In the genomic region with DNA sequence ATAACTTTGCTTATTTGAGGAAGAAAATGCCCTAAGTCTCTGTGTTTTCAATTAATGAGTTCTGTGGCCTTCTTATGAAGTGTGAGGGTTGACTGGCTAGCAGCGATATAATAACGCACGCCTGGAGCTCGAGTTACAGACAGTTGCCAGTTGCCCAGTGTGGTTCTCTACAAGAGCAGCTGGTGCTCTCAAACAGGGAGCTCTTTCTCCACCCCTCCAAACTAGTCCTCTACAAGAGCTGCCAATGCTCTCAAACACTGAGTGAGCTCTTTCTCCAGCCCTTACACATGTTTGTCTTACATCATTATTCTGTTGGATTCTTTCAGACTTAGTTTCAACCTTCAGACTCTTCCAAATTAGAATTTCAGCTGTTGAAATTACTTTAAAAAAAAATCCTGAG, we compare ENCODE assay signal across 17 mouse cellular contexts. TPM values are rescaled to one million over a fixed set of nuclear protein-coding genes. Genes with fewer than 3 reads are reported as not detected.
DNase-seq lines count a peak whose midpoint lies in the region; ATAC-seq and TF ChIP-seq lines count a peak whose summit lies in the region.
"Had no signal": no experiment of that assay in that cellular context is flagged by ENCODE, and none has a peak within 500 bp of the region (broad histone marks: within the 10 kb centered on the region; RNA-seq: fewer than 3 reads in every experiment).

No protein-coding gene starts in this region.

- peak; percentile 9 for DNase-seq in embryo, embryonic 10.5 days (ENCODE audit: low spot score)
- DNase-seq in embryo, embryonic 11 days = no peak
- no peak for DNase-seq in left cerebral cortex, adult 2 months (ENCODE audit: extremely low spot score in 1 of 2, low spot score in 2 of 2)
- no peak for DNase-seq in left cerebral cortex, postnatal 14 days (ENCODE audit: low spot score in 2 of 2)
- peak; percentile 14 to 17 for DNase-seq in cerebellum, postnatal 36 days
- DNase-seq in adrenal gland, postnatal 36 days = no peak

- H3K27ac ChIP-seq in left cerebral cortex, adult 2 months = peak overlapping the region; percentile 62
- H3K27ac ChIP-seq in heart, embryonic 11.5 days (ENCODE audit: low read depth, low read length) = no peak overlapping the region
- H3K27ac ChIP-seq: embryonic facial prominence, embryonic 12.5 days; heart, embryonic 10.5 days; liver, embryonic 12.5 days had no signal

- H3K79me2 ChIP-seq in myocyte (ENCODE audit: control insufficient read depth, insufficient read depth) = no peaks in the 10 kb centered on the region

- H3K9ac ChIP-seq in heart, embryonic 11.5 days (ENCODE audit: low read depth, low read length) = no peak overlapping the region
- H3K9ac ChIP-seq: embryonic facial prominence, embryonic 12.5 days; liver, embryonic 12.5 days had no signal

- no peaks in the 10 kb centered on the region for H3K4me1 ChIP-seq in heart, embryonic 11.5 days (ENCODE audit: control insufficient read depth, insufficient read depth, low read length)
- H3K4me1 ChIP-seq: heart, embryonic 10.5 days; liver, embryonic 12.5 days had no signal

- no peaks in the 10 kb centered on the region for H3K36me3 ChIP-seq in myocyte (ENCODE audit: control insufficient read depth, insufficient read depth)
- no peaks in the 10 kb centered on the region for H3K36me3 ChIP-seq in heart, embryonic 11.5 days (ENCODE audit: control insufficient read depth, insufficient read depth, low read length)
- H3K36me3 ChIP-seq: embryonic facial prominence, embryonic 12.5 days; heart, embryonic 10.5 days; liver, embryonic 12.5 days had no signal

- TF ChIP-seq CTCF in left cerebral cortex, adult 2 months (IDR thresholded peaks at IDR 0.05) = no peak

- ATAC-seq in heart, embryonic 11.5 days (replicated peaks; ENCODE audit: insufficient number of reproducible peaks, low FRiP score, low TSS enrichment) = no peak
- ATAC-seq: activated CD4-positive, CD25-positive, alpha-beta regulatory T cell, adult 4 months; forebrain, embryonic 14.5 days; intestine, embryonic 16.5 days; liver, embryonic 12.5 days had no signal

- TF ChIP-seq POLR2A in myocyte (IDR thresholded peaks at IDR 0.05; ENCODE audit: insufficient read length, low read depth) = no peak

- H3K27me3 ChIP-seq in myocyte (ENCODE audit: control insufficient read depth, insufficient read depth, insufficient read length) = peaks cover 4% of the 10 kb centered on the region
- no peaks in the 10 kb centered on the region for H3K27me3 ChIP-seq in heart, embryonic 11.5 days (ENCODE audit: control insufficient read depth, insufficient read depth, low read length)
- H3K27me3 ChIP-seq: embryonic facial prominence, embryonic 12.5 days had no signal

- H3K9me3 ChIP-seq in heart, embryonic 11.5 days (replicated peaks; ENCODE audit: control insufficient read depth, low read length) = no peaks in the 10 kb centered on the region
- H3K9me3 ChIP-seq: embryonic facial prominence, embryonic 12.5 days; heart, embryonic 10.5 days; liver, embryonic 12.5 days had no signal

- no peak overlapping the region for H3K4me3 ChIP-seq in left cerebral cortex, adult 2 months
- no peak overlapping the region for H3K4me3 ChIP-seq in myocyte
- no peak overlapping the region for H3K4me3 ChIP-seq in heart, embryonic 11.5 days (ENCODE audit: low read depth, low read length)
- H3K4me3 ChIP-seq: embryonic facial prominence, embryonic 12.5 days; heart, embryonic 10.5 days; liver, embryonic 12.5 days had no signal

- H3K4me2 ChIP-seq in myocyte (ENCODE audit: low read depth) = peak overlapping the region; percentile 39
- no peak overlapping the region for H3K4me2 ChIP-seq in heart, embryonic 11.5 days
- H3K4me2 ChIP-seq: embryonic facial prominence, embryonic 12.5 days; liver, embryonic 12.5 days had no signal

- no peak overlapping the region for H3ac ChIP-seq in myocyte (ENCODE audit: control insufficient read depth, insufficient read length)

- intact Hi-C loops in left cerebral cortex, adult 2 months (cut with DNase I) = no loop called here
- intact Hi-C loops in left cerebral cortex, postnatal 14 days (cut with DNase I) = loop anchor here (5.0 kb wide), 1 partner anchor 86 kb away; no protein-coding TSS in a partner anchor

- WGBS in heart, embryonic 11.5 days (ENCODE audit: insufficient replicate concordance) = 65% methylated on average over 4 of the region's 4 CpGs

TF ChIP-seq in myocyte, 11 proteins besides CTCF, POLR2A, EP300 and RAD21:
- TF ChIP-seq MYOD1 (IDR thresholded peaks at IDR 0.05; ENCODE audit: control insufficient read depth in 1 of 3, insufficient read length in 2 of 3, low read depth in 2 of 3) = peak; percentile 61 to 80 (median 69)
- no peak for TF ChIP-seq POLR2AphosphoS2 (IDR thresholded peaks at IDR 0.05; ENCODE audit: insufficient read length, low read depth)
- peak; percentile 9 for TF ChIP-seq TCF3 (IDR thresholded peaks at IDR 0.05; ENCODE audit: insufficient read length, low read depth)
- peak in 2 of 3 experiments; percentile 84 to 92 for TF ChIP-seq MYOG (IDR thresholded peaks at IDR 0.05; ENCODE audit: control insufficient read depth in 1 of 3, insufficient read depth in 1 of 3, insufficient read length in 2 of 3, low read depth in 2 of 3)
- no peak for TF ChIP-seq CEBPB (IDR thresholded peaks at IDR 0.05; ENCODE audit: insufficient read depth, poor library complexity, severe bottlenecking)
- TF ChIP-seq SRF (IDR thresholded peaks at IDR 0.05; ENCODE audit: control insufficient read depth, insufficient read length, low read depth) = no peak
- no peak for TF ChIP-seq USF1 (IDR thresholded peaks at IDR 0.05; ENCODE audit: low read depth)
- TF ChIP-seq E2F4 (IDR thresholded peaks at IDR 0.05; ENCODE audit: insufficient read depth) = no peak
- TF ChIP-seq TCF12 (IDR thresholded peaks at IDR 0.05; ENCODE audit: insufficient read depth, poor library complexity, severe bottlenecking) = peak; percentile 65
- TF ChIP-seq MAX (IDR thresholded peaks at IDR 0.05; ENCODE audit: low read depth) = no peak

RNA-seq across cellular contexts. Expression of a gene that starts 8.8 kb away (rescaled TPM):
- total RNA-seq in left cerebral cortex, adult 2 months (2021) = 10 to 100 TPM; 81.8 to 92.1 TPM
- 10 to 100 TPM; 71.7 to 76.4 TPM for total RNA-seq in left cerebral cortex, postnatal 14 days (2021)
- not detected for polyA plus RNA-seq in myocyte (2012; fragmentation: generic; extraction: Trizol)
- 0.29 and 0.56 TPM in 2 replicates for polyA plus RNA-seq in heart, embryonic 11.5 days (2014; fragmentation: Nextera tagmentation; extraction: Ambion mirVana)
- 1 to 10 TPM in 1 of 2 experiments, under 1 TPM in 1; 0.63 to 2.2 TPM for total RNA-seq in adrenal gland, postnatal 36 days (2021)
- total RNA-seq: hematopoietic stem cell, adult 5-6 weeks had no signal
- polyA plus RNA-seq: liver, embryonic 12.5 days had no signal

RNA-seq across cellular contexts. Expression of a gene that starts 20.0 kb away (rescaled TPM):
- under 1 TPM in 1 of 2 experiments, not detected in 1; 0.33 TPM for total RNA-seq in left cerebral cortex, adult 2 months (2021)
- total RNA-seq in left cerebral cortex, postnatal 14 days (2021) = under 1 TPM; 0.13 to 0.42 TPM
- not detected for polyA plus RNA-seq in myocyte (2012; fragmentation: generic; extraction: Trizol)
- not detected in 2 replicates for polyA plus RNA-seq in heart, embryonic 11.5 days (2014; fragmentation: Nextera tagmentation; extraction: Ambion mirVana)
- not detected for total RNA-seq in adrenal gland, postnatal 36 days (2021)
- total RNA-seq: hematopoietic stem cell, adult 5-6 weeks had no signal
- polyA plus RNA-seq: activated CD4-positive, CD25-positive, alpha-beta regulatory T cell, adult 4 months; brain, embryonic 14.5 days; embryonic facial prominence, embryonic 12.5 days; forebrain, embryonic 14.5 days; heart, embryonic 10.5 days; intestine, embryonic 16.5 days; large intestine, adult 2 months; liver, embryonic 12.5 days had no signal

RNA-seq across cellular contexts. Expression of a gene that starts 26.5 kb away (rescaled TPM):
- total RNA-seq in left cerebral cortex, adult 2 months (2021) = 100 to 1,000 TPM; 161 to 177 TPM
- 100 to 1,000 TPM; 142 to 145 TPM for total RNA-seq in left cerebral cortex, postnatal 14 days (2021)
- polyA plus RNA-seq in myocyte (2012; fragmentation: generic; extraction: Trizol) = 0.62 TPM
- 3.6 and 4.2 TPM in 2 replicates for polyA plus RNA-seq in heart, embryonic 11.5 days (2014; fragmentation: Nextera tagmentation; extraction: Ambion mirVana)
- 1 to 10 TPM; 5.3 to 7.0 TPM for total RNA-seq in adrenal gland, postnatal 36 days (2021)

Comparison
In these comparisons a context has a peak if more than half of its experiments do, and no peak if none do; other contexts are left out.
1. DNase-seq: peak in embryo, embryonic 10.5 days (single experiment) and cerebellum, postnatal 36 days (2 of 2); none in embryo, embryonic 11 days (single experiment), left cerebral cortex, adult 2 months (0 of 2), left cerebral cortex, postnatal 14 days (0 of 2) and adrenal gland, postnatal 36 days (0 of 2).
2. RNA of a gene that starts 8.8 kb away (total RNA-seq): 81.8 to 92.1 TPM in left cerebral cortex, adult 2 months and 71.7 to 76.4 TPM in left cerebral cortex, postnatal 14 days; 0.63 to 2.2 TPM in adrenal gland, postnatal 36 days; every median in the first group is over 10 times any median in the second.
3. RNA of a gene that starts 26.5 kb away (total RNA-seq): 161 to 177 TPM in left cerebral cortex, adult 2 months and 142 to 145 TPM in left cerebral cortex, postnatal 14 days; 5.3 to 7.0 TPM in adrenal gland, postnatal 36 days; every median in the first group is over 10 times any median in the second.